Mouse (Mus musculus) midbrain, embryonic 11.5 days (tissue): ENCODE measurements around the gene Galnt4. TPM values are rescaled to one million over a fixed set of nuclear protein-coding genes. Genes with fewer than 3 reads are reported as not detected.
A peak's percentile ranks its signal among the peaks of the same experiment; 100 is the strongest.

Experiments
- ATAC-seq: fragments of 200-750 bp; cut with Nextera tagmentation; 2 replicates; pipeline ENCODE4 v1.8.0; 2017; ENCODE audit warnings: moderate TSS enrichment, moderate library complexity; ENCODE audit not compliant: low FRiP score
- DNase-seq: peaks from one replicate; pipeline ENCODE4 v3.0.0; 2015; ENCODE audit warnings: low spot score; ENCODE audit errors: missing footprints
- H3K27ac ChIP-seq: fragments of 300-500 bp; sonication (generic); 2 replicates; pipeline ENCODE4 v1.5.1; 2014; ENCODE audit warnings: low read depth, low read length
- H3K27me3 ChIP-seq: fragments of 300-500 bp; sonication (generic); 2 replicates; pipeline ENCODE4 v1.6.1; 2014; ENCODE audit warnings: mild to moderate bottlenecking, low read length, moderate library complexity, mixed read lengths; ENCODE audit not compliant: control insufficient read depth, insufficient read depth
- H3K36me3 ChIP-seq: fragments of 300-500 bp; sonication (generic); 2 replicates; pipeline ENCODE4 v1.6.1; 2014; ENCODE audit warnings: mild to moderate bottlenecking, low read length, moderate library complexity, mixed read lengths; ENCODE audit not compliant: control insufficient read depth, insufficient read depth
- H3K4me1 ChIP-seq: fragments of 300-500 bp; sonication (generic); 2 replicates; pipeline ENCODE4 v1.6.1; 2014; ENCODE audit warnings: low read length; ENCODE audit not compliant: control insufficient read depth, insufficient read depth
- H3K4me2 ChIP-seq: fragments of 300-500 bp; sonication (generic); 2 replicates; pipeline ENCODE4 v1.6.1; 2014; ENCODE audit warnings: mild to moderate bottlenecking, moderate library complexity
- H3K4me3 ChIP-seq: fragments of 300-500 bp; sonication (generic); 2 replicates; pipeline ENCODE4 v1.5.1; 2014; ENCODE audit warnings: low read depth, low read length
- H3K9ac ChIP-seq: fragments of 300-500 bp; sonication (generic); 2 replicates; pipeline ENCODE4 v1.6.1; 2014; ENCODE audit warnings: low read length
- H3K9me3 ChIP-seq: fragments of 300-500 bp; sonication (generic); 2 replicates; pipeline ENCODE4 v1.6.1; 2016; ENCODE audit warnings: low read length; ENCODE audit not compliant: control insufficient read depth
- WGBS: fragments of 180-500 bp; shearing (Covaris S2); extraction: QIAGEN DNeasy Blood & Tissue Kit; methylation state at CpG from one replicate; pipeline ENCODE4 v1.1.7; 2014; 5-methylcytosine and 5-hydroxymethylcytosine counted together
- polyA plus RNA-seq: library from polyadenylated mRNA; unstranded; fragments of >200 nt; fragmentation: Nextera tagmentation; extraction: Ambion mirVana; gene quantifications from 2 replicates; pipeline ENCODE4 v1.2.1, GENCODE M21; 2014

The Galnt4 gene
- polyA plus RNA-seq, 1 experiment from 2014 or later, result 4.3 TPM

DNA sequence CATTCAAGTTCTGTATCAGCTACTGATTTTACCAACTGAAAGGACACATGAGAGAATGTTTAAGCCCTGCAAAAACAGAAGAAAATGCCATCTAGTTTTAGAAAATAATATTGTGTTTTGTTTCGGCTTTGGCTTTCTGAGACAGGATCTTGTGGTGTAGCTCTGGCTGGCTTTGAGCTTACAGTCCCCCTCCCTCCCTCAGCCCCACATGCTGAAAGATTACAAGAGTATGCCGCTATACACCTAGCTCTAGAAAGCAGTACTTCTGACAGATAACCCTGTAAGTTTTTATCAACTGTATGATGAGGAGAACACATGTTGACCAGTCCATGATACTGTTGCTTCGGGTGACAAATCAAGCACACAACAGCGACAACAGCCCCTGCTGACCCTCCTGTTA lies 11.5 kb downstream of the Galnt4 start:
- Histone ChIP-seq H3K27me3 (no peaks in the 10 kb centered on the region), H3K27ac (no peak overlapping the region), H3K9ac (no peak overlapping the region), H3K36me3 (no peaks in the 10 kb centered on the region), H3K4me3 (no peak overlapping the region), H3K4me1 (0 out of 2 replicates have a peak, but pooled peaks cover 2% of the 10 kb centered on the region), H3K9me3 (no peaks in the 10 kb centered on the region), H3K4me2 (no peak overlapping the region)
- 90% methylated on average over 4 of the region's 4 CpGs for WGBS
- DNase-seq, result no peak
- ATAC-seq, result no peak

DNA sequence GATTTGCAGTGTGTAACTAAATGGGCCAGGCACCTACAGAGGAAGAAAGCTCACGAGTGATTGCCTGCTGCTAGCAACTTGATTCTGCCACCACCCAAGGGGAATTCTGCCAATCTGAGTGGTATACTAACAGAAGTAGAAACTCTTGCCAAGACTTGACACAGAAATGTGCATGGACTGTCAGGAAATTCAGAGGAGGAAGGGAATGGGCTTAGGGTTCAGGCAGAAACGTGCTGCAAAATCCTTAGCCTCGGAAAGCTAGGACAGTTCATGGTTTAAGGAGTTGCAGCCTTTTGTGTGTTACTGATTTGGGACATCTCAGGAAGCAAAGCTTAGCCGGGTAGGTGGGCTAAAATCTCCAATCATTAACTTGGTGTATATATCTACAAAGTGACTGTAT lies 18.3 kb downstream of the Galnt4 start, which contains the start of gene Phxr2:
TSS of gene Phxr2 (minus strand) at position 101 of the 400 bp plus-strand sequence.
- Histone ChIP-seq H3K27ac (no peak within 1 kb of the TSS), H3K4me2 (no peak within 1 kb of the TSS), H3K4me1 (no peaks in the 10 kb centered on the region), H3K36me3 (peaks cover 3% of the 10 kb centered on the region; the same call in 1 of the 2 replicates), H3K9ac (no peak within 1 kb of the TSS), H3K27me3 (no peaks in the 10 kb centered on the region), H3K4me3 (no peak within 1 kb of the TSS), H3K9me3 (no peaks in the 10 kb centered on the region)
- DNase-seq (no peak), ATAC-seq (no peak)
- 89% methylated on average over 4 of the region's 4 CpGs for WGBS

DNA sequence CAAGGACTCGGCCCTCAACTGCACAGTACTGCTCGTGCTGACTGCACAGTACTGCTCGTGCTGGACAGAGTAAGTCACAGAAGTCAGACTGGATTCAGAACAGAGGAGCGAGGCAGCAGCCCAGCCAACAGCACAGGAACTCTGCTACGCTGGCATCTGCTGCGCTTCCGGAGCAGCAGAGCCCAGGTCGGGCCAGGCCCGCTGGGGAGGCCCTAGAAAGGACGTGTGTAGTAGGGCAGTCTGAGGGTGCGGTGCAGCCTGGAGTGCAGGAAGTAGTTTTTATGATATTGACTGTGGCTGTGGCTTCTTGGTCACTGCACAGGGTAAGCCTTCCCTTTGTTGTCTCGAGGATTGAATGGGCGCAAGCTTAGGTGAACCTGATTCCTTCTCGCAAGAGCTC lies 19.0 kb downstream of the Galnt4 start:
- ATAC-seq (no peak), DNase-seq (no peak)
- H3K4me3 ChIP-seq, result no peak overlapping the region
- no peaks in the 10 kb centered on the region for H3K4me1 ChIP-seq
- no peak overlapping the region for H3K4me2 ChIP-seq
- no peak overlapping the region for H3K9ac ChIP-seq
- H3K36me3 ChIP-seq, result peaks cover 3% of the 10 kb centered on the region; the same call in 1 of the 2 replicates
- 93% methylated on average over 14 of the region's 14 CpGs for WGBS
- no peak overlapping the region for H3K27ac ChIP-seq
- no peaks in the 10 kb centered on the region for H3K9me3 ChIP-seq
- no peaks in the 10 kb centered on the region for H3K27me3 ChIP-seq

DNA sequence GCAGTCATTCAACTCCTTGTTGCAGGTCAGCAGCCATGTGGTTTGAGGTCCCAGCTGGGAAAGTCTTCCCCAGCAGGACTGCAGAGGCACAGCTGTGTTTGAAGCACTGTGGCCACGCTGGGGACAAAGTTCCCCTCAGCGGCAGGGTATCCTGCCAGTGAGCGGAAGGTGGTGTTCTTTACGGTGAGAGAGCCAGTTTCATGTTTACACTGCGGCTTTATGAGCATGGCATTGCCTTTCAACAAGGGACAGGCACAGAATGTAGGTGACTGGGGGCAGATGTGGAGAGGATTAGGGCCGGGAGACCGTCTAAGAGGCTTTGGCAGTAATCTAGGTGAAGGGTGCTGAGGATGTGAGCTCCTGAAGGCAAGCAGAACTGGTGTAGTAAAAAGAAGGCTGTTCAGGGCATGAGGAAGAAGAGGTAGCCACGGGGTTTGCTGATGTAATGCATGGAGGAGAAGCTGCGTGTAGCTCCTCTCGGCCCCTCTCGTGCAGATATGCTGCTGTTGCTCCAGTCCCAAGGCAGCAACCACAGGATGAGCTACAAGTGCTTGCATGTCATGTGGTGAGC lies 19.8 kb downstream of the Galnt4 start:
- Histone ChIP-seq H3K4me1 (no peaks in the 10 kb centered on the region), H3K27me3 (no peaks in the 10 kb centered on the region), H3K9ac (no peak overlapping the region), H3K4me3 (no peak overlapping the region), H3K36me3 (peaks cover 3% of the 10 kb centered on the region; the same call in 1 of the 2 replicates), H3K27ac (no peak overlapping the region), H3K4me2 (no peak overlapping the region), H3K9me3 (no peaks in the 10 kb centered on the region)
- 84% methylated on average over 11 of the region's 11 CpGs for WGBS
- DNase-seq (no peak), ATAC-seq (no peak)

DNA sequence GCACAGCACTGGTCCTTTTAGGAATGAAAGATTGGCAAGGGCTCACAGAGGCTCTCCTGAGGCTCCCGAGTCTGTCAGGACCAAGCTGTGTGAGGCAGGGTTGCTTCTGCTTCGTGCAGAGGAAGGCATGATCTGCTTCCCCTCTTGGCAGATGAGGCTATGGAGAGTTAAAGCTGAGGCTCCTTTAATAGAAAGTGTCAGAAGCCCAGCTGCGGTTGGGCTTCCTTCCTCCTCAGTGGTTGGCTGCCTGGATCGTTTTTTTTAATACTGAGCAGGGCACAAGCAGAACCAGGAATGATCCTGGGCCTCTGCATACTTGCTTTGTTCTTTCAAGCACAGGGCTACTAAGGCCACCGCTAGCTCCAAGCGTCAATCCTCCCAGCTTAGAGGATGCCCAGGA lies 22.7 kb downstream of the Galnt4 start:
- ATAC-seq (no peak), DNase-seq (no peak)
- H3K36me3 ChIP-seq, result peaks cover 3% of the 10 kb centered on the region
- WGBS, result 39% methylated on average over 6 of the region's 6 CpGs
- no peak overlapping the region for H3K4me2 ChIP-seq
- no peaks in the 10 kb centered on the region for H3K27me3 ChIP-seq
- H3K9me3 ChIP-seq, result no peaks in the 10 kb centered on the region
- no peak overlapping the region for H3K4me3 ChIP-seq
- no peak overlapping the region for H3K27ac ChIP-seq
- H3K9ac ChIP-seq, result no peak overlapping the region
- no peaks in the 10 kb centered on the region for H3K4me1 ChIP-seq

DNA sequence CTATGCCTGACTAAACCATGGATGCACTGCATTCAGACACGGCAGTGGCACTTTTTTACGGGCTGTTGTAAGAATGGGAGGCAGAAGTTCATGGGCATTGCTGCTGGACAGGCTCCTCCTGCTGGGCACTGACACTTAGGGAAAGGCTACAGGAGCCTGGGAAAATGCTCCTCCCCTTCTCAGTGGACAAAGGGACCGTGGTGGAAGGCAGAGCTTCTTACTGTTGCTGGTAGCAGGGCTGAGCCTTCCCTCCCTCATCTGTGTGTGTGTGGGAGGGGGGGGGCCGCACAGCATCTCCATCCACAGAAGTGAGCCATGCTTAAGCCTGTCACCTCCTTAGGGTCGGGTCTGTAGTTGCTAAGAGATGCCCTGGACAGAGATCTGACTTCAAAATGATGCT lies 23.3 kb downstream of the Galnt4 start:
- DNase-seq, result no peak
- Histone ChIP-seq H3K27ac (no peak overlapping the region), H3K4me1 (no peaks in the 10 kb centered on the region), H3K9me3 (no peaks in the 10 kb centered on the region), H3K4me2 (no peak overlapping the region), H3K9ac (no peak overlapping the region), H3K4me3 (no peak overlapping the region), H3K36me3 (peaks cover 3% of the 10 kb centered on the region), H3K27me3 (no peaks in the 10 kb centered on the region)
- peak; percentile 59 for ATAC-seq
- WGBS, result 44% methylated on average over 5 of the region's 5 CpGs

DNA sequence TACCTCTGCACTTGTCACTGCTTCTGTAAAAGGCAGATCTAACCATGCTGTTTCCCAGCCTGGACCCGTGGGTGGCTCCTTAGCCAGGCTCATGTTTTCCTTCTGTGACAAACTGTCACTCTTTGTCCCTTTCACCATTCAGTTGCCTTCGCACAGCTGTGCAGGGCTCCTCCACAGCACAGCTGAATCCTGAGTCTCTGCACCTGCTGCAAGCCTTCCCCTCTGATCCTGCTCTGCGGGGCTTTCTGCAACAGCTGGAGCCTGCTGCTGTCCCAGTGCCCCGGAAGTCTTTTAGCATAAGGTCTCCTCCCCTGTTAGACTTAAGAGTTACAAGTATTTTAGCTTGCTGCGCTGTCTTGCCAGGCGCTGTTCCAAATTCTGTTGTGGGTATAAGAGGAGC lies 24.2 kb downstream of the Galnt4 start:
- H3K9ac ChIP-seq, result no peak overlapping the region
- no peaks in the 10 kb centered on the region for H3K9me3 ChIP-seq
- no peak overlapping the region for H3K27ac ChIP-seq
- H3K4me1 ChIP-seq, result no peaks in the 10 kb centered on the region
- H3K4me2 ChIP-seq, result no peak overlapping the region
- H3K27me3 ChIP-seq, result no peaks in the 10 kb centered on the region
- 78% methylated on average over 6 of the region's 6 CpGs for WGBS
- H3K4me3 ChIP-seq, result no peak overlapping the region
- peaks cover 3% of the 10 kb centered on the region for H3K36me3 ChIP-seq
- DNase-seq, result no peak
- ATAC-seq, result no peak; the same call in 1 of the 2 replicates

DNA sequence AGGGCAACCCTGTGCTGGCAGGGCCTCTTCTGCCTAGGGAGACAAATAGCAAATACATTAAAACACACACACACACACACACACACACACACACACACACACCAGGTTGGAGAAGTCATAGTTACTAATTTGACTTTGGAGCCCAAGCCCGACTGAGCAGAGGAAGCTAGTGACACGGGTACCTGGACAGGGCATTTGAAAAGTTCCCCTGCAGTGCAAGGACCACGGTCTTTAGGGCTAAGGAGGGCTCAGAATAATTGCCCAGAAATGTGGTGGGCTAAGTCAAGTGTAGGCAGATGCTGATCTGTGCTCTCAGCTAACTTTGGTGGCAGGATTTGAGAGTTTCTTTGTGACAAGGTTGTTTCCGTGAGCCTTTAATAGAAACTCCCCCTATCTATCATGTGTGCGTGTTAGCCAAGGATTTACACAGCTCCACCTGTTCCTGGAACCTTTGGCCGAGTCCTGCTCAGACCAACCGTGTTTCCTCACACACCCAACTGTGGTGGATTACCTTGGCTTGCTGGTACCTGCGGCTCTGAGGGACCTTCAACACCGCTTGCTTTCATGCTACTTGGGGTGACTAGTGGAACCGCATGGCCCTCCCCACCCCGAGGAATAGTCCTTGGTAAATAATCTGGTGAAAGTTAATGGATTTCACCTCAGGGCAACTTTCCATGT lies 24.8 kb downstream of the Galnt4 start:
- H3K4me1 ChIP-seq, result no peaks in the 10 kb centered on the region
- H3K27ac ChIP-seq, result no peak overlapping the region
- no peak overlapping the region for H3K4me3 ChIP-seq
- DNase-seq (no peak), ATAC-seq (no peak)
- H3K4me2 ChIP-seq, result no peak overlapping the region
- no peaks in the 10 kb centered on the region for H3K9me3 ChIP-seq
- 93% methylated on average over 11 of the region's 11 CpGs for WGBS
- H3K9ac ChIP-seq, result no peak overlapping the region
- no peaks in the 10 kb centered on the region for H3K27me3 ChIP-seq
- H3K36me3 ChIP-seq, result no peaks in the 10 kb centered on the region; the same call in 1 of the 2 replicates

DNA sequence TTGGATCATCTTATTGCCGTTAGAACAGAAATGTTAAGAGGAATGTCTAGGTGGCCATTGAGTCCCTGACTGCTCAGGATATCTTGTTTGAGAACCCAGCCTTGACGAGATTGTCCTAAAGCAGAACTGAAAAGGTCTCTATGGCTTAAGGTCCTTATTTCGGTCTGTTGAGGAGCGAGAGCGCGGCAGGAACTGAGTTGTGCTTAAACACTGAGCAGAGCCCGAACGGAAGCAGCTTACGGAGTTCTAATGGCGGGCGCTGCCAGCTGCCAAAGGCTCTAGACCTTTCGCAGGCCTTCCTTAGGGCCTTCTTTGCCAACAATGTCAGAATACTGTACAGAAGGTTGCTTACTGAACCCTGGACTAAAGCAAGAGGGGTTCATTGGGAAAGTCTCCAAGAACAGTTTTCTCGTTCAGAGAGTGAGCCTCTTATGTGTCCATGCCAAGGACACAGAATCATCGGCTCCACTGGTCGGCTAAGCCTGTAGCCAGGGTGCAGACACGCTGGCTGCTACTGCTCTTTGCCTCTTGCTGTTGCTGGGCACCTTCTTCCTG lies 25.4 kb downstream of the Galnt4 start:
- Histone ChIP-seq H3K4me1 (no peaks in the 10 kb centered on the region), H3K27ac (no peak overlapping the region), H3K9me3 (no peaks in the 10 kb centered on the region), H3K36me3 (no peaks in the 10 kb centered on the region; the same call in 1 of the 2 replicates), H3K27me3 (no peaks in the 10 kb centered on the region), H3K4me3 (no peak overlapping the region), H3K9ac (no peak overlapping the region), H3K4me2 (no peak overlapping the region)
- 96% methylated on average over 16 of the region's 16 CpGs for WGBS
- no peak for DNase-seq
- ATAC-seq, result no peak
